ENCODE assay signal across 12 mouse cellular contexts in the genomic region with DNA sequence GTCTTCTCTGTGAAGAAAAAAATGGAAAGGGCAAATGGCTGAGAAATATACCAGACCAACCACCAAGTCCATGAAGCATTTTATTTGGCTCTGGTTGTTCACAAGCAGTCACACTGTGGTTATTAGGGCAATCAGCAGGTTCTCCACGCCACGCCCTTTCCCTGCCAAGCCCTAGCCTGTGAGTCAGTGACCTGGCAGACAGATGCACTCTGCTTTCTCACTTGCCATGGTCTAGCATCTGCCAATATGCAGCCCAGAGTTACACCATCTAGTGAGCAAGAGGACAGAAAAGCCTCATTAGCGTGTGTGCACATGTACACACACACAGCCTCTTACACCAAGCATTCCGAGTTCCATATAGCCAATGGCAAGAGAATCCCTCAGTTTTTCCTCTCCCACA. TPM values are rescaled to one million over a fixed set of nuclear protein-coding genes. Genes with fewer than 3 reads are reported as not detected.
DNase-seq lines count a peak whose midpoint lies in the region; ATAC-seq and TF ChIP-seq lines count a peak whose summit lies in the region.
"Had no signal": no experiment of that assay in that cellular context is flagged by ENCODE, and none has a peak within 500 bp of the region (broad histone marks: within the 10 kb centered on the region; RNA-seq: fewer than 3 reads in every experiment).

No protein-coding gene starts in this region.

- peak overlapping the region; percentile 82 for H3K27ac ChIP-seq in liver, adult 2 months (replicated peaks; ENCODE audit: insufficient read depth, low read depth, low read length)
- no peak overlapping the region for H3K27ac ChIP-seq in liver, embryonic 12.5 days
- H3K27ac ChIP-seq in embryonic facial prominence, embryonic 10.5 days (replicated peaks) = no peak overlapping the region
- no peak overlapping the region for H3K27ac ChIP-seq in limb, embryonic 10.5 days
- H3K27ac ChIP-seq: heart, embryonic 10.5 days had no signal

- H3K4me2 ChIP-seq in liver, embryonic 12.5 days = no peak overlapping the region

- H3K36me3 ChIP-seq in liver, adult 2 months (ENCODE audit: control insufficient read depth, insufficient read depth, low read length) = no peaks in the 10 kb centered on the region; the same call in 1 of the 2 replicates
- H3K36me3 ChIP-seq in liver, embryonic 12.5 days = peaks cover 63% of the 10 kb centered on the region
- H3K36me3 ChIP-seq in embryonic facial prominence, embryonic 10.5 days (replicated peaks) = peaks cover 64% of the 10 kb centered on the region
- H3K36me3 ChIP-seq in limb, embryonic 10.5 days = peaks cover 66% of the 10 kb centered on the region

- H3K4me1 ChIP-seq in liver, adult 2 months (ENCODE audit: control insufficient read depth, insufficient read depth, low read length) = peaks cover 36% of the 10 kb centered on the region
- H3K4me1 ChIP-seq in liver, embryonic 12.5 days = peaks cover 26% of the 10 kb centered on the region
- H3K4me1 ChIP-seq in embryonic facial prominence, embryonic 10.5 days = 0 out of 2 replicates have a peak, but pooled peaks cover 8% of the 10 kb centered on the region
- no peaks in the 10 kb centered on the region for H3K4me1 ChIP-seq in limb, embryonic 10.5 days

- no peak overlapping the region for H3K9ac ChIP-seq in liver, adult 2 months (ENCODE audit: low read depth, low read length)
- no peak overlapping the region for H3K9ac ChIP-seq in liver, embryonic 12.5 days

- H3K79me2 ChIP-seq in liver, adult 2 months (ENCODE audit: control insufficient read depth, insufficient read depth, low read length) = peaks cover 28% of the 10 kb centered on the region

- H3K27me3 ChIP-seq in liver, adult 2 months (ENCODE audit: control insufficient read depth, insufficient read depth, low read length) = no peaks in the 10 kb centered on the region
- H3K27me3 ChIP-seq in liver, embryonic 12.5 days (replicated peaks) = no peaks in the 10 kb centered on the region
- H3K27me3 ChIP-seq in embryonic facial prominence, embryonic 10.5 days (replicated peaks; ENCODE audit: low read depth, poor library complexity, severe bottlenecking) = no peaks in the 10 kb centered on the region
- H3K27me3 ChIP-seq in limb, embryonic 10.5 days (ENCODE audit: low read depth, poor library complexity, severe bottlenecking) = no peaks in the 10 kb centered on the region
- H3K27me3 ChIP-seq: megakaryocyte, embryonic 14.5 days had no signal

- no peaks in the 10 kb centered on the region for H3K9me3 ChIP-seq in liver, embryonic 12.5 days (replicated peaks)
- no peaks in the 10 kb centered on the region for H3K9me3 ChIP-seq in embryonic facial prominence, embryonic 10.5 days
- H3K9me3 ChIP-seq in limb, embryonic 10.5 days (replicated peaks) = no peaks in the 10 kb centered on the region
- H3K9me3 ChIP-seq: heart, embryonic 10.5 days; megakaryocyte, embryonic 14.5 days had no signal

- WGBS in liver, adult 2 months = 25% methylated on average over 4 of the region's 4 CpGs
- 78% methylated on average over 4 of the region's 4 CpGs for WGBS in liver, embryonic 12.5 days (ENCODE audit: insufficient replicate concordance)
- WGBS in embryonic facial prominence, embryonic 10.5 days = 92% methylated on average over 4 of the region's 4 CpGs
- WGBS in limb, embryonic 10.5 days = 96% methylated on average over 4 of the region's 4 CpGs

- TF ChIP-seq CTCF in liver, adult 2 months (IDR thresholded peaks at IDR 0.05; ENCODE audit: low read depth, low read length) = no peak

- ATAC-seq in liver, embryonic 12.5 days = no peak

- peak; percentile 53 to 71 for DNase-seq in cerebellum, adult 18-20 months
- DNase-seq in cerebellum, postnatal 14 days = no peak
- DNase-seq in liver, adult 2 months (ENCODE audit: extremely low read depth, low read depth, low spot score) = peak; percentile 98
- DNase-seq in adrenal gland, postnatal 14 days = peak; percentile 76
- peak; percentile 68 for DNase-seq in gastrocnemius, postnatal 25 days
- no peak for DNase-seq in embryonic facial prominence, embryonic 10.5 days (ENCODE audit: low spot score)
- DNase-seq in limb, embryonic 10.5 days (ENCODE audit: low spot score) = no peak
- DNase-seq: B cell, adult 2 months; kidney, adult 18-20 months had no signal

- no peak overlapping the region for H3K4me3 ChIP-seq in liver, adult 2 months (ENCODE audit: insufficient read depth, low read depth, low read length)
- H3K4me3 ChIP-seq in liver, embryonic 12.5 days = no peak overlapping the region
- no peak overlapping the region for H3K4me3 ChIP-seq in embryonic facial prominence, embryonic 10.5 days
- no peak overlapping the region for H3K4me3 ChIP-seq in limb, embryonic 10.5 days
- H3K4me3 ChIP-seq: heart, embryonic 10.5 days had no signal

- no peak for TF ChIP-seq POLR2A in liver, adult 2 months (IDR thresholded peaks at IDR 0.05; ENCODE audit: extremely low read depth, insufficient read depth, low read length)

RNA-seq across cellular contexts. Expression of a gene that starts 57.6 kb away (rescaled TPM):
- 0.07 TPM in 1 of 2 replicates, not detected in the other for total RNA-seq in liver, adult 2 months (2014; rRNA removed)
- 0.06 and 0.11 TPM in 2 replicates for polyA plus RNA-seq in liver, adult 2 months (2012; rRNA removed)
- 0.17 and 0.66 TPM in 2 replicates for polyA plus RNA-seq in liver, embryonic 12.5 days (2016; fragmentation: Nextera tagmentation; extraction: Ambion mirVana)
- total RNA-seq in adrenal gland, postnatal 14 days (2021) = 0.19 and 0.41 TPM in 2 replicates
- 10 to 100 TPM; 16.5 to 17.2 TPM for total RNA-seq in gastrocnemius, postnatal 25 days (2021)
- 1.7 and 2.0 TPM in 2 replicates for polyA plus RNA-seq in embryonic facial prominence, embryonic 10.5 days (2016; fragmentation: Nextera tagmentation; extraction: Ambion mirVana)
- polyA plus RNA-seq in limb, embryonic 10.5 days (2016; fragmentation: Nextera tagmentation; extraction: Ambion mirVana) = 1.8 and 6.3 TPM in 2 replicates

Comparison
In these comparisons a context has a peak if more than half of its experiments do, and no peak if none do; other contexts are left out.
1. DNase-seq: peak in cerebellum, adult 18-20 months (2 of 2), liver, adult 2 months (single experiment), adrenal gland, postnatal 14 days (single experiment) and gastrocnemius, postnatal 25 days (single experiment); none in cerebellum, postnatal 14 days (0 of 2), embryonic facial prominence, embryonic 10.5 days (single experiment) and limb, embryonic 10.5 days (single experiment).